Mouse (Mus musculus) c-Kit-positive CD71-negative TER-119-negative erythroid progenitor cells, embryonic 14.5 days (primary cell): Measurements from ENCODE around the gene Slc13a1.
"Not testable (repeated sequence)": the region's sequence is repeated elsewhere in the genome, so short reads cannot be mapped to it uniquely, and the experiment has no call there.

Source experiments
- DNase-seq: peaks from one replicate; pipeline ENCODE4 v3.0.0-alpha.2; 2013; ENCODE audit warnings: low read depth

The Slc13a1 gene

DNA sequence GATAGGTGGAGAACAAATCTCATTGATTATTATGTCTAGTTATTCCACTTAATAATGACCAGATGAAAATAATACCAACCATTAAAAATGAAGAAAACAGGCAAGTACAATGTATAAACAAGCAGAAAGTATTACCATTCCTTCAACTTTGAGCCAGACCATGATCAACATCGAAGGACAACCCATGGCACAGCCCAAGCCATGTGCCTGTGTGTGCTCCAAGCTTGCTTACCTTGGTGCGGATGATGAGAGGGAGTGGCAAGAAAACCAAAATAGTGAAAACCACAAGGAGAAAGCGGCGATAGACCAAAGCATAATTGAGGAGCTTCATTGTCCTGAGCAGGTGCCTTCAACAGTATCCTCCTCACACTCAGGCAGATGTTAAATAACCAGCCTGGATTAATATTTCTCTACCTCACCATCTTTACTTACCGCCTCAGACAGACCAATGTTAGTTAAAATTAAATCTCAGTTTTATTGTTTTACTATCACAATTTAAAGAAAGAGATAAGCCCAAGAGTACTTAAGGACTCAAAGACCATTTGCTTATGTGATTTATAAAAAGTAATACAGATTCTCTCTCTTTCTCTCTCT is at the start of gene Slc13a1:
Slc13a1 (minus strand) TSS at position 359 of the 594 bp plus-strand sequence.
- DNase-seq: no peak

DNA sequence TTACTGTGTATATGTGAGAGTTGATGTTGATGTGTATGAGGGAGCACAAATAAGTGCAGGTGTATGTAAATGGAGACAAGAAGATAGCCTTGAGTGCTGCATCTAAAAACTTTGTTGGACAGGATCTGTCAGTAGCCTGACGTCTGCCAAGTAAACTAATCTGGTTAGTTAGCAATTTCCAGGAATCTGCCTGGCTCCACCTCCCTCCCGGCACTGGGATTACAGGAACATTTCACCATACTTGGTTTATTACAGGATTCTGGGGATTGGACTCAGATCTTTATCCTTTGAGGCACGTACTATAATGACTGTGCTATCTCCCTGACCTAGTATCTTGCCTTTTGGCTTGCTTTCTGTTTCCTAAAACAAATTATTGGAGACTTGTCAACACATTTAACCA is 40.0 kb upstream of the Slc13a1 start:
- no peak for DNase-seq

- no peak for DNase-seq
Measured at GRCm38 (mm10) chr6:24202226-24202625, 34.3 kb upstream of the Slc13a1 start.

- no peak for DNase-seq
Measured at GRCm38 (mm10) chr6:24200644-24201484, 33.0 kb upstream of the Slc13a1 start.

GRCm38 (mm10) chr6:24197501-24198195 is 29.8 kb upstream of the Slc13a1 start:
- DNase-seq: not testable (repeated sequence)

GRCm38 (mm10) chr6:24196406-24196805 is 28.5 kb upstream of the Slc13a1 start:
- not testable (repeated sequence) for DNase-seq

- DNase-seq: no peak
Measured at GRCm38 (mm10) chr6:24183439-24183838, 15.5 kb upstream of the Slc13a1 start.

GRCm38 (mm10) chr6:24175393-24175792 is 7.5 kb upstream of the Slc13a1 start:
- no peak for DNase-seq

DNA sequence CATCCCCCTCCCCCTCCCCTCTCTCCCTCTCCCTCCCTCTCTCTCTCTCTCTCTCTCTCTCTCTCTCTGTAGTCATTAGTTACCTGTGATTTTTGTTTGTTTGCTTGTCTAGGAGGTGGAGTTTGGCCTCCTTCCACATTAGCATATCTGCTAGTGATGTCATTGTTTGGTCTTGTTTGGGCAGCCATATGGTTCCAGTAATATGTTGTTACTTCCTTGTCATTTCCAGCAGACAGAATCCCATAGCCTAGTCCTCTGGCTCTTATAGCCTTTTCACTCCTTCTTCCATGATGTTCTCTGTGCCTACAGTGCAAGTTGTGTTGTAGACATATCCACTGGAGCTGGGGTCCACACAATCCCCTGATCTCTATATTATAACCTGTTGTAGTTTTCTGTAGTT is 6.1 kb upstream of the Slc13a1 start:
- DNase-seq: no peak

DNA sequence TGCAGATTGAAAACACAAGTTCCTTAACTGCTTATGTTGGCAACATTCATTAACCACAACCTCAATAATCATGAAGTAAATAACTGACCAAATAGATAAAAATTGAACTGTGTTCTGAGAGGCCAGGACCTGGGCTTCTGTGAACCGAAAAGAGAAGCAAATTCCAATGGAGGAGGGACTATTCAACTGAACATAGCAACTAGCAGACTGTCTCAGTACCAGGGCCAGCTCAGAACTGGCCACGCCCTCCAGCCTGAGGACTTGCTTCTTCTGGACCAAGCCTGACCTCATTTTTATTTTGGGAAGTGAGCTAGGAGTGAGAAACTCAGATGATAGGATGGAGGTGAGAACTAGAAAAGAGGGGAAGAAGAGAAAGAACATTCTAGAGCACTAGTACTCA is 4.8 kb upstream of the Slc13a1 start:
- DNase-seq: no peak

DNA sequence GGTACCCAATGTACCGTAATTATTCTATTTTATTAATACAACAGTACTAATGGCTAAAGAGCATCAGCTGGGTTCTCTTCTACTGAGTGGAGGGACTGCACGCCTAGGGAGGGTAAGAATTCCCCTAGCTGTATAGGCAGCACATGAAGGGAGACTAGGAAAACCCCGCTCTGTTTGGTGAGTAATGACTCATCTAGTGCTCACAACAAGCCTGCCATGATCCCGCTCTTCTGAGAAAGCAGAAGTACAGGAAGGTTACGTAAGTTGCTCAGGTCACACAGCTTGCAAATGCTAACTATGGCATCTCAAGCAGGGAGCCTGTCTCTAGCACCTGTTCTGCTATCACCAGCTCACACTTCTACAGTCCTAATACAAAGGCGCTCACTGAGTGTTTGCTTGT is 1.1 kb downstream of the Slc13a1 start:
- DNase-seq: no peak

DNA sequence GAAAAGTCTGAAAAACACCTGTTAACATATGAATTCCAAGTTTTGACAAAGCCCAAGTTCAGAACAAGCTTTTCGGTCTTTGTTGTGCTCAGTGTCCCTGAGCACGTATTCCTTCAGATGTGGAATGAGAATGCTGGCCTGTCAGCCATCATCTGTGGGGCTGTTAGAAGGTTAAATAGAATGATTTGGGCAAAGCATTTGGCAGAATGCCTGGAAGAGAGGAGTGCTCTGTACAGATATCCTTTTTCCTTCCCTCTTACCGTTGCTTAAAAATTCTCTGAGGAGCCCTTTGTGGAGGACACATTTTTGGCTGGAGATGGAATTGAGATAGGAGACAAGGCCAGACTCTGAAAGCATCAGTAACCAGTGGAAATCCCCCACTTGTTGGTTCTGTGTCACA is 2.6 kb downstream of the Slc13a1 start:
- DNase-seq: no peak

DNA sequence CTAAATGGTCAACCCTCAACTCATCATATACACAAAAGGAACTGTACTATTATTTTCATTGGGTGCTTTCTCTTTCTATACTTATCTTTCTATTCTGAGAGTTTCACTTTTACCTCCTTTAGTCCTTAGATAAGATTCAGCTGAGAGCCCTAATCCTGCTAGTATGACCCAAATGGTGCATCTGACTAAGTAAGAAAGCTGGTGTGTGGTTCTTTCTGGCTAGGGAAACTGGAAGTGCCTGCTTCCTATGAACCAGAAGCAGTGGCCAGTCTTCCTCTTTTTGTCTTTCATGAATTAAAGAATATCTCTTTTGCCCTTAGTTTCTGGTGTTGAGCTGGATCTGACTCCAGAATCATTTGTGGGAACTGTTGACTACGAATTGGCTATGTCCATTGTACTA is 8.1 kb downstream of the Slc13a1 start:
- no peak for DNase-seq

GRCm38 (mm10) chr6:24154901-24155300 is 13.0 kb downstream of the Slc13a1 start:
- no peak for DNase-seq

DNA sequence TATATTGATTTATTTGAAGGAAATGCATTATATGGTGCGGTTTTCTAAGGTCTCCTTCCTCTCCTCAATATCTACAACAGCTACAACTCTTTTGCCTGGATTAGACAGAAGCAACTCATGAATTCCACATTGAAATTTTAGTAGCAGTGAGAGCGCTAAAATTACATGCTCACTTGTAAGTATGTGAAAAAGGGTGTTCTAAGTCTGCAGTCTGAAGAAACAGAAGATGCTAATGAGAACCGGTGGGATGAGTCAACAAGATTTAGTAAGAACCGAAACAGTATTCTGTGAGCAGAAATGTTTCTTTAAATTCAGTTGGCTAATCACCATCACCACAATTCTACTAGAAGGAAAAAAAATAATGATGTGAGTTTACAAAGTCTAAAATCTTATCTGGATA is 34.9 kb downstream of the Slc13a1 start:
- DNase-seq: no peak

DNA sequence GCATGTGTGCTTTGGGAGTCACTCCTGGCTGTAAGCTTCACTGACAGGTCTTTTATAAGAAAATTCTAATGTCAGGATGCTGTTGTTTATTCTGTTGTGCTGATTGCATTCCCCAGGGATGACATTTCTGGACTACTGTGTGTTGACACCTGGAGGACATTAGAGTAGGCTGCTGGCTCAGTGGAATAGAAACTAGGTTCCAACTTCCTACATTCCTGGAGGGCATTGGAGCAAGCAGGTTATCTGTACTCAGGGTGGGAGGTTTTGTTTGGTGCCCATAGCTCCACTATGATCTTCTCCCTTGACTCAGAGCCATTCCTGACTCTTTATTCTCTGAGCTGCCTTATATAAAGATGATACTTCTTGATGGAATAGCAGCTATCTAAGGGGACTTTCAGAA is 45.3 kb downstream of the Slc13a1 start:
- DNase-seq: no peak

GRCm38 (mm10) chr6:24111614-24112013 is 56.3 kb downstream of the Slc13a1 start:
- no peak for DNase-seq

- DNase-seq: no peak
Measured at GRCm38 (mm10) chr6:24108471-24108870, 59.4 kb downstream of the Slc13a1 start.

- no peak for DNase-seq
Measured at GRCm38 (mm10) chr6:24106157-24106556, 61.7 kb downstream of the Slc13a1 start.

GRCm38 (mm10) chr6:24105681-24106080 is 62.2 kb downstream of the Slc13a1 start:
- no peak for DNase-seq

DNA sequence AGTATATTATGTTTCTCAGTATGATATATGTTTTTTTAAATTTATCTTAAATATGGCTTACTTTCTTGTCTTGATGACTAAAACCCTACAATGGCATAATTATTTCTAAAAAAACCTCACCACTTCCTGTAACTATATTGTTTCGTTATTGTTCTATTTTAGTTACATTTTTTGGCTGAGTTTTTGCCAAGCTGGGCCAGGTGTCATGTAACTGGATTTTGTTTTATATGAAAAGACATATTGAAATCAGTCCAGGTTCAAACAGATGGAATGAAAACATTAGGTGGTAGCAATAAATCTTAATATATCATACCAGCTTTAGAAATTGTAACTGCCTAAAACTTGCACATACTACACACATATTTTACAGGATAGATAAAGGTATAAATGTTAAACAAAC is 66.6 kb downstream of the Slc13a1 start:
- no peak for DNase-seq

DNA sequence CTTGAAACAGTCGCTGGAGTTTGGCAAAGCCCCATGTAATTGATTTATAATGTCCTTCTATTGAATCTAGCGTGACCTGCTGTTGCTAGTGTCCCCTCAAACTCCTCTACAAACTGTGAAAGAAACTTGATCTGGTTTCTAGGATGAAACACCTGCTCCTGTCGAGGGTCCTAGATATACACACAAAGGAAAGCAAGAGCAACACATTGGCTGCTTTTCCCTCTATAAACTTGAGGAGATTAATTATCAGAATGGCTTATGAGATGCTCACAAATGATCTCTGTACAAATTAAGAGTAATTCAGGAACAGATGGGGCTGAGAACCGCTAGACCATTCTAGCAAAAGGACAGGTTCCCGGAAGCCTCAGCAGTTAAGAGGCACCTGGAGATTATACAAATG is 67.2 kb downstream of the Slc13a1 start:
- no peak for DNase-seq

- no peak for DNase-seq
Measured at GRCm38 (mm10) chr6:24097400-24097799, 70.5 kb downstream of the Slc13a1 start.
